Mouse (Mus musculus) kidney, adult 2 months (tissue): ENCODE measurements around the gene Gm3448. TPM values are rescaled to one million over a fixed set of nuclear protein-coding genes. Genes with fewer than 3 reads are reported as not detected.
"Not testable (repeated sequence)": the region's sequence is repeated elsewhere in the genome, so short reads cannot be mapped to it uniquely, and the experiment has no call there.

Experiments used
- DNase-seq: peaks from one replicate; pipeline ENCODE4 v3.0.0; 2021
- H3K27ac ChIP-seq: fragments of 200-500 bp; 2 replicates; pipeline ENCODE4 v1.5.1; 2012; ENCODE audit warnings: low read depth, low read length, control low read depth, inconsistent platforms; ENCODE audit not compliant: insufficient read depth
- H3K27me3 ChIP-seq: fragments of 200-500 bp; replicated peaks from 2 replicates; pipeline ENCODE4 v1.6.1; 2012; ENCODE audit warnings: mild to moderate bottlenecking, moderate library complexity, low read length, inconsistent platforms; ENCODE audit not compliant: control insufficient read depth, insufficient read depth
- H3K36me3 ChIP-seq: fragments of 200-500 bp; 2 replicates; pipeline ENCODE4 v1.6.1; 2012; ENCODE audit warnings: mild to moderate bottlenecking, moderate library complexity, low read length, inconsistent platforms; ENCODE audit not compliant: control insufficient read depth, insufficient read depth
- H3K4me1 ChIP-seq: fragments of 200-500 bp; 2 replicates; pipeline ENCODE4 v1.6.1; 2011; ENCODE audit warnings: low read length; ENCODE audit not compliant: control insufficient read depth, insufficient read depth
- H3K4me3 ChIP-seq: fragments of 200-500 bp; 2 replicates; pipeline ENCODE4 v1.5.1; 2011; ENCODE audit warnings: mild to moderate bottlenecking, low read depth, low read length, control low read depth; ENCODE audit not compliant: insufficient read depth
- CTCF ChIP-seq: fragments of 200-500 bp; conservative IDR thresholded peaks from 2 replicates; pipeline ENCODE4 v1.5.1; 2011; ENCODE audit warnings: low read depth, mild to moderate bottlenecking, control low read depth, low read length, moderate library complexity, mixed read lengths; ENCODE audit not compliant: insufficient read depth, insufficient read length
- POLR2A ChIP-seq: fragments of 200-500 bp; IDR thresholded peaks from one replicate; pipeline ENCODE4 v1.6.1; 2011; ENCODE audit warnings: low read depth, low read length, control low read depth
- WGBS: fragments of 180-500 bp; shearing (Covaris S2); methylation state at CpG from one replicate; pipeline ENCODE4 v1.1.7; 2018; 5-methylcytosine and 5-hydroxymethylcytosine counted together
- polyA plus RNA-seq: library from polyadenylated mRNA; depleted of rRNA; stranded (reverse); fragments of >200 nt; gene quantifications from 2 replicates; pipeline ENCODE4 v1.2.3, GENCODE M21; 2012; rRNA removed

Gene Gm3448
- polyA plus RNA-seq, result 0.88 and 1.1 TPM in 2 replicates

DNA sequence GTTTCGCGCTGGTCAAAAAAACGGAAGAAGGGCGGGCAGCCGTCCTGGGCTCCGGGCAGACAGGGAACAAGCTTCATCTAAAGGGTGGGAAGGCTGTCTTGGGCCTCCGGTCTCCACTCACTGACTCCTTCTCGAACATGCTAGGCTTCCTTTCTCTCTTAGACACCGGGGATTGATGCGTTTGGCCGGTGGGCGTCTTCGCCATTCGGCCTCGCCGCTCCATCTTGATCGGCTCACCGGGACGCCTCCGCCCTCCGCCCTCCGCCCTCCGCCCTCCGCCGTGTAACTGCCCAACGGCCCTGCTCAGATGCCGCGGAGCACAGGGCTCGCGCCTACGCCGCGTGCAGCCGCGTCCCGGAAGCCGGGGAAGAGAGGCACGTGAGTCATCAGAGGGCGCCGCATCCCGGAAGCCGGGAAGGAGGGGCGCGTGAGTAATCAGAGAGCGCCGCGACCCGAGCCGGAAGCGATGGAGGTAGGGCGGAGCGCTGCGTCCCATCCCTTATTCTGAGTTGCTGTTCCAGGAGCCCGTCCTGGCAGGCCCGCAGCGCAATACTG lies at the start of gene Gm3448, which contains the start of the genes Ermard and Tcte3:
TSS of gene Gm3448 (minus strand) at position 363 of the 555 bp plus-strand sequence.
TSS of gene Ermard (plus strand) at position 34 of the 555 bp plus-strand sequence.
TSS of gene Tcte3 (minus strand) at position 314 of the 555 bp plus-strand sequence.
- H3K27ac ChIP-seq, H3K4me3 ChIP-seq, H3K27me3 ChIP-seq, H3K4me1 ChIP-seq, H3K36me3 ChIP-seq: not testable (repeated sequence)
- WGBS, result 5% methylated on average over 4 of the region's 56 CpGs
- peak; percentile 46 for DNase-seq

- no peak overlapping the region for H3K4me3 ChIP-seq
- H3K27me3 ChIP-seq, result no peaks in the 10 kb centered on the region
- no peak overlapping the region for H3K27ac ChIP-seq
- DNase-seq, result no peak
- 37% methylated on average over 8 of the region's 8 CpGs for WGBS
- TF ChIP-seq CTCF (no peak), POLR2A (no peak)
- H3K4me1 ChIP-seq, result no peaks in the 10 kb centered on the region
- no peaks in the 10 kb centered on the region for H3K36me3 ChIP-seq
These were observed 47.3 kb upstream of the Gm3448 start for GRCm38 (mm10) chr17:15088591-15089001.

GRCm38 (mm10) chr17:15088166-15088565 lies 46.8 kb upstream of the Gm3448 start:
- 61% methylated on average over 2 of the region's 2 CpGs for WGBS
- TF ChIP-seq CTCF (no peak), POLR2A (no peak)
- H3K36me3 ChIP-seq, result no peaks in the 10 kb centered on the region
- no peak overlapping the region for H3K4me3 ChIP-seq
- H3K27ac ChIP-seq, result no peak overlapping the region
- DNase-seq, result no peak
- no peaks in the 10 kb centered on the region for H3K4me1 ChIP-seq
- no peaks in the 10 kb centered on the region for H3K27me3 ChIP-seq

- TF ChIP-seq POLR2A (no peak), CTCF (no peak)
- Histone ChIP-seq H3K27me3 (no peaks in the 10 kb centered on the region), H3K4me1 (no peaks in the 10 kb centered on the region), H3K27ac (no peak overlapping the region), H3K36me3 (no peaks in the 10 kb centered on the region), H3K4me3 (no peak overlapping the region)
- no peak for DNase-seq
- 85% methylated on average over 2 of the region's 2 CpGs for WGBS
These were observed 43.7 kb upstream of the Gm3448 start for GRCm38 (mm10) chr17:15085006-15085405.

DNA sequence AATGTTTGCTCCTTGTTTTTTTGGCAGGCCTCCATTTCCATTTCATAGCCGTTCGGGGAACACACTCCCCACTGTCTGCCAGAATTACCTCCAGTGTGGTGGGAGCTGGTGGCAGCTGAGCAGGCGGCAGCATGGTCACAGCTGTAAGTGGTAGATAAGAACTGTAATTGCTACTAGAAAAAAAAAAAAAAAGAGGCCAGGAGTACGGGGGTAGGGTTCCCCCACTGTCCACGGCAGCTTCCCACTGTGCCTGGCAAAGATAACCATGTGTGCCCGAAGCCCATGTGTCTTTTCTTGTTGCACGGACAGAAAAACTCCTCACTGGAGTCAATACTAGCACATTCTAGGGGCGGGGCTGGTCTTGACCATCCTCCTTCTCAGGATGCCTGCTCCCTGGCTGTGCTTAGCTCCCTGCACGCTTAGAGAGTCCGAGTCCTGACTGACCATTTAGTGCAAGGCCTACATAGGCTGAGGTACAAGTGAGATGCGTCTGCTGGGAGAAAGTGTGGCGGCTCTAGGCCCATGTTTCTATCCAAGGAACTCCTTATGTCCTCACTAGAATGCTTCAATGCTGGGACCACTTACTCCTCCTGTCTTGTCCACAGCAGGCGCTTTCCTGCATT lies 43.0 kb upstream of the Gm3448 start:
- H3K4me3 ChIP-seq, result no peak overlapping the region
- H3K27ac ChIP-seq, result no peak overlapping the region
- H3K36me3 ChIP-seq, result no peaks in the 10 kb centered on the region
- 81% methylated on average over 13 of the region's 13 CpGs for WGBS
- H3K27me3 ChIP-seq, result no peaks in the 10 kb centered on the region
- DNase-seq, result no peak
- TF ChIP-seq POLR2A (no peak), CTCF (no peak)
- H3K4me1 ChIP-seq, result no peaks in the 10 kb centered on the region

GRCm38 (mm10) chr17:15077536-15077935 lies 36.2 kb upstream of the Gm3448 start:
- peak; percentile 24 for DNase-seq
- no peak for TF ChIP-seq POLR2A
- TF ChIP-seq CTCF, result no peak
- WGBS, result 35% methylated on average over 2 of the region's 2 CpGs
- H3K27me3 ChIP-seq, result no peaks in the 10 kb centered on the region
- H3K4me1 ChIP-seq, result peaks cover 10% of the 10 kb centered on the region
- no peak overlapping the region for H3K27ac ChIP-seq
- no peaks in the 10 kb centered on the region for H3K36me3 ChIP-seq
- no peak overlapping the region for H3K4me3 ChIP-seq

GRCm38 (mm10) chr17:15075033-15075432 lies 33.7 kb upstream of the Gm3448 start:
- H3K36me3 ChIP-seq, result no peaks in the 10 kb centered on the region
- DNase-seq, result peak; percentile 60
- 52% methylated on average over 8 of the region's 8 CpGs for WGBS
- H3K4me1 ChIP-seq, result peaks cover 10% of the 10 kb centered on the region
- TF ChIP-seq CTCF (no peak), POLR2A (no peak)
- H3K4me3 ChIP-seq, result no peak overlapping the region
- no peak overlapping the region for H3K27ac ChIP-seq
- H3K27me3 ChIP-seq, result no peaks in the 10 kb centered on the region
